8 mouse cellular contexts compared by ENCODE assay signal in the genomic region with DNA sequence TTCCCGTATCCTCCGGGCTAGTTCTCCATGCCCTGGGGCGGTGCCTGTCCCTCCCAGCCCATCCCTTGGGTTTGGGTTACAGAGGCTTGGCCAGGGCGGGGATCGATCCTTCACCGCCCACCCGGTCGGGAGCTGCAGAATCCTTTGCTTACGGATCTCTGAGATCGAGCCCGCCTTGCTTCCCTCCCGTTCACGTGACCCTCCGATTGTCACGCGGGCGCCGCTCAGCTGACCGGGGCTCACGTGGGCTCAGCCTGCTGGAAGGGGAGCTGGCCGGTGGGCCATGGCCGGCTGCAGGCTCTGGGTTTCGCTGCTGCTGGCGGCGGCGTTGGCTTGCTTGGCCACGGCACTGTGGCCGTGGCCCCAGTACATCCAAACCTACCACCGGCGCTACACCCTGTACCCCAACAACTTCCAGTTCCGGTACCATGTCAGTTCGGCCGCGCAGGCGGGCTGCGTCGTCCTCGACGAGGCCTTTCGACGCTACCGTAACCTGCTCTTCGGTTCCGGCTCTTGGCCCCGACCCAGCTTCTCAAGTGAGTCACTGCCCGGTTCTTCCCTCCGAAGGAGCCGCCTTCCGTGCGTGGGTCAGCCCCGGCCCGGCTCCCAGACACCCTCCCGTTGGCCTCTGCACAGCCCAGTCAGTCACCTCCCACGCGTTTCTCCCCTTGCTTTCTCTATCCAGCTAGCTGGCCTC. TPM values are rescaled to one million over a fixed set of nuclear protein-coding genes. Genes with fewer than 3 reads are reported as not detected.
A peak's percentile ranks its signal among the peaks of the same experiment; 100 is the strongest.
DNase-seq lines count a peak whose midpoint lies in the region; ATAC-seq and TF ChIP-seq lines count a peak whose summit lies in the region.

A gene (plus strand): TSS at position 100 of the 697 bp plus-strand sequence.
A gene (minus strand): TSS at position 407 of the 697 bp plus-strand sequence.

- peak; percentile 91 for ATAC-seq in embryonic facial prominence, embryonic 15.5 days (ENCODE audit: insufficient number of reproducible peaks, low FRiP score, low TSS enrichment, low read depth)
- ATAC-seq in heart, embryonic 11.5 days (replicated peaks; ENCODE audit: insufficient number of reproducible peaks, low FRiP score, low TSS enrichment) = peak; percentile 74
- ATAC-seq in kidney, embryonic 15.5 days (replicated peaks; ENCODE audit: low FRiP score) = peak; percentile 94
- peak; percentile 75 for ATAC-seq in liver, embryonic 11.5 days (replicated peaks; ENCODE audit: low FRiP score)

- 0 out of 2 replicates have a peak, but pooled peaks cover 2% of the 10 kb centered on the region for H3K27me3 ChIP-seq in embryonic facial prominence, embryonic 15.5 days
- no peaks in the 10 kb centered on the region for H3K27me3 ChIP-seq in heart, embryonic 11.5 days (ENCODE audit: control insufficient read depth, insufficient read depth, low read length)
- no peaks in the 10 kb centered on the region for H3K27me3 ChIP-seq in kidney, embryonic 15.5 days
- H3K27me3 ChIP-seq in liver, embryonic 11.5 days (replicated peaks; ENCODE audit: control insufficient read depth, insufficient read depth, low read length) = no peaks in the 10 kb centered on the region
- H3K27me3 ChIP-seq in splenic B cell, adult 2 months (ENCODE audit: control insufficient read depth, insufficient read depth, low read length, poor library complexity, severe bottlenecking) = no peaks in the 10 kb centered on the region

- peak within 1 kb of the TSS; percentile 72 for H3K4me3 ChIP-seq in bone marrow, adult 2 months (replicated peaks; ENCODE audit: control insufficient read depth, low read depth, low read length)
- peak within 1 kb of the TSS; percentile 76 for H3K4me3 ChIP-seq in embryonic facial prominence, embryonic 15.5 days (replicated peaks)
- H3K4me3 ChIP-seq in heart, embryonic 11.5 days (ENCODE audit: low read depth, low read length) = peak within 1 kb of the TSS; percentile 76
- H3K4me3 ChIP-seq in kidney, embryonic 15.5 days (replicated peaks) = peak within 1 kb of the TSS; percentile 78
- peak within 1 kb of the TSS; percentile 68 for H3K4me3 ChIP-seq in liver, embryonic 11.5 days (ENCODE audit: low read depth, low read length)

- H3K27ac ChIP-seq in bone marrow, adult 2 months (ENCODE audit: control insufficient read depth, insufficient read depth, low read depth, low read length, poor library complexity) = peak within 1 kb of the TSS; percentile 93
- peak within 1 kb of the TSS; percentile 34 for H3K27ac ChIP-seq in embryonic facial prominence, embryonic 15.5 days (replicated peaks)
- H3K27ac ChIP-seq in heart, embryonic 11.5 days (ENCODE audit: low read depth, low read length) = no peak within 1 kb of the TSS
- 0 out of 2 replicates have a peak within 1 kb of the TSS, but pooled peaks have one; percentile 52 for H3K27ac ChIP-seq in kidney, embryonic 15.5 days
- H3K27ac ChIP-seq in liver, embryonic 11.5 days (ENCODE audit: low read depth, low read length) = 0 out of 2 replicates have a peak within 1 kb of the TSS, but pooled peaks have one; percentile 19

- peak; percentile 72; the same call in 1 of the 2 replicates for TF ChIP-seq POLR2A in bone marrow, adult 2 months (IDR thresholded peaks at IDR 0.05; ENCODE audit: borderline replicate concordance, control insufficient read depth, low read depth, low read length)

- peaks cover 10% of the 10 kb centered on the region for H3K4me1 ChIP-seq in bone marrow, adult 2 months (ENCODE audit: control insufficient read depth, insufficient read depth, low read length)
- H3K4me1 ChIP-seq in embryonic facial prominence, embryonic 15.5 days = peaks cover 10% of the 10 kb centered on the region; the same call in 1 of the 2 replicates
- peaks cover 7% of the 10 kb centered on the region for H3K4me1 ChIP-seq in heart, embryonic 11.5 days (ENCODE audit: control insufficient read depth, insufficient read depth, low read length)
- peaks cover 22% of the 10 kb centered on the region for H3K4me1 ChIP-seq in kidney, embryonic 15.5 days
- peaks cover 11% of the 10 kb centered on the region for H3K4me1 ChIP-seq in liver, embryonic 11.5 days (replicated peaks; ENCODE audit: control insufficient read depth, insufficient read depth, low read length)

- peak within 1 kb of the TSS; percentile 81 for H3K4me2 ChIP-seq in embryonic facial prominence, embryonic 15.5 days (replicated peaks)
- peak within 1 kb of the TSS; percentile 92 for H3K4me2 ChIP-seq in heart, embryonic 11.5 days
- peak within 1 kb of the TSS; percentile 88 for H3K4me2 ChIP-seq in kidney, embryonic 15.5 days
- peak within 1 kb of the TSS; percentile 87 for H3K4me2 ChIP-seq in liver, embryonic 11.5 days

- WGBS in bone marrow, adult 2 months = under 1% methylated on average over 55 of the region's 55 CpGs
- WGBS in embryonic facial prominence, embryonic 15.5 days = 2% methylated on average over 55 of the region's 55 CpGs
- WGBS in heart, embryonic 11.5 days (ENCODE audit: insufficient replicate concordance) = 3% methylated on average over 55 of the region's 55 CpGs
- 1% methylated on average over 55 of the region's 55 CpGs for WGBS in kidney, embryonic 15.5 days
- WGBS in liver, embryonic 11.5 days = 2% methylated on average over 55 of the region's 55 CpGs

- H3K9me3 ChIP-seq in embryonic facial prominence, embryonic 15.5 days (replicated peaks) = no peaks in the 10 kb centered on the region
- H3K9me3 ChIP-seq in heart, embryonic 11.5 days (replicated peaks; ENCODE audit: control insufficient read depth, low read length) = no peaks in the 10 kb centered on the region
- H3K9me3 ChIP-seq in kidney, embryonic 15.5 days (replicated peaks) = no peaks in the 10 kb centered on the region
- no peaks in the 10 kb centered on the region for H3K9me3 ChIP-seq in liver, embryonic 11.5 days (ENCODE audit: control insufficient read depth, low read length)

- H3K36me3 ChIP-seq in embryonic facial prominence, embryonic 15.5 days = no peaks in the 10 kb centered on the region
- no peaks in the 10 kb centered on the region for H3K36me3 ChIP-seq in heart, embryonic 11.5 days (ENCODE audit: control insufficient read depth, insufficient read depth, low read length)
- H3K36me3 ChIP-seq in kidney, embryonic 15.5 days = no peaks in the 10 kb centered on the region
- H3K36me3 ChIP-seq in liver, embryonic 11.5 days (ENCODE audit: control insufficient read depth, insufficient read depth, low read length) = no peaks in the 10 kb centered on the region
- no peaks in the 10 kb centered on the region; the same call in 1 of the 2 replicates for H3K36me3 ChIP-seq in splenic B cell, adult 2 months (ENCODE audit: control insufficient read depth, insufficient read depth, low read length, poor library complexity, severe bottlenecking)

- peak within 1 kb of the TSS; percentile 66 for H3K9ac ChIP-seq in embryonic facial prominence, embryonic 15.5 days
- H3K9ac ChIP-seq in heart, embryonic 11.5 days (ENCODE audit: low read depth, low read length) = peak within 1 kb of the TSS; percentile 86
- H3K9ac ChIP-seq in kidney, embryonic 15.5 days = peak within 1 kb of the TSS; percentile 60
- H3K9ac ChIP-seq in liver, embryonic 11.5 days (ENCODE audit: low read depth, low read length) = peak within 1 kb of the TSS; percentile 82

- no peak for TF ChIP-seq CTCF in bone marrow, adult 2 months (IDR thresholded peaks at IDR 0.05; ENCODE audit: control insufficient read depth, insufficient read depth, low read length)

- peak; percentile 88 for DNase-seq in A20 (ENCODE audit: low read depth, low spot score)
- DNase-seq in liver, embryonic 11.5 days (ENCODE audit: low spot score) = peak; percentile 85
- DNase-seq in naive thymus-derived CD4-positive, alpha-beta T cell, adult 2 months (ENCODE audit: low read depth) = peak; percentile 78
- DNase-seq in splenic B cell, adult 2 months (ENCODE audit: low read depth, low spot score) = peak; percentile 89

RNA-seq across cellular contexts. Expression of the first gene that starts in this region (rescaled TPM):
- 41.8 and 98.1 TPM in 2 replicates for polyA plus RNA-seq in bone marrow, adult 2 months (2011; ENCODE audit: insufficient read depth, insufficient read length, low replicate concordance, missing spikeins)
- 91.5 and 92.2 TPM in 2 replicates for polyA plus RNA-seq in embryonic facial prominence, embryonic 15.5 days (2015; fragmentation: Nextera tagmentation; extraction: Ambion mirVana)
- 67.1 and 76.9 TPM in 2 replicates for polyA plus RNA-seq in heart, embryonic 11.5 days (2014; fragmentation: Nextera tagmentation; extraction: Ambion mirVana)
- polyA plus RNA-seq in kidney, embryonic 15.5 days (2015; fragmentation: Nextera tagmentation; extraction: Ambion mirVana) = 58.9 and 67.1 TPM in 2 replicates
- polyA plus RNA-seq in liver, embryonic 11.5 days (2014; fragmentation: Nextera tagmentation; extraction: Ambion mirVana) = 62.4 and 65.3 TPM in 2 replicates

RNA-seq across cellular contexts. Expression of the second gene that starts in this region (rescaled TPM):
- polyA plus RNA-seq in bone marrow, adult 2 months (2011; ENCODE audit: insufficient read depth, insufficient read length, low replicate concordance, missing spikeins) = not detected in 2 replicates
- 0.30 TPM in 1 of 2 replicates, not detected in the other for polyA plus RNA-seq in embryonic facial prominence, embryonic 15.5 days (2015; fragmentation: Nextera tagmentation; extraction: Ambion mirVana)
- polyA plus RNA-seq in heart, embryonic 11.5 days (2014; fragmentation: Nextera tagmentation; extraction: Ambion mirVana) = 0.39 and 0.41 TPM in 2 replicates
- polyA plus RNA-seq in kidney, embryonic 15.5 days (2015; fragmentation: Nextera tagmentation; extraction: Ambion mirVana) = 0.26 TPM in 1 of 2 replicates, not detected in the other
- 0.22 TPM in 1 of 2 replicates, not detected in the other for polyA plus RNA-seq in liver, embryonic 11.5 days (2014; fragmentation: Nextera tagmentation; extraction: Ambion mirVana)
